Mouse (Mus musculus) limb, embryonic 13.5 days (tissue): ENCODE measurements around the gene Zfp941. TPM values are rescaled to one million over a fixed set of nuclear protein-coding genes. Genes with fewer than 3 reads are reported as not detected.

ENCODE experiments used
- ATAC-seq: fragments of 200-750 bp; cut with Nextera tagmentation; 2 replicates; pipeline ENCODE4 v1.8.0; 2017; ENCODE audit warnings: low read depth, moderate number of reproducible peaks, moderate TSS enrichment; ENCODE audit not compliant: low FRiP score
- H3K27ac ChIP-seq: fragments of 300-500 bp; sonication (generic); 2 replicates; pipeline ENCODE4 v1.5.1; 2015; ENCODE audit warnings: inconsistent platforms, mild to moderate bottlenecking, moderate library complexity
- H3K27me3 ChIP-seq: fragments of 300-500 bp; sonication (generic); 2 replicates; pipeline ENCODE4 v1.6.1; 2015; ENCODE audit warnings: mild to moderate bottlenecking, inconsistent platforms
- H3K36me3 ChIP-seq: fragments of 300-500 bp; sonication (generic); 2 replicates; pipeline ENCODE4 v1.6.1; 2015; ENCODE audit warnings: inconsistent platforms, mild to moderate bottlenecking, moderate library complexity
- H3K4me1 ChIP-seq: fragments of 300-500 bp; sonication (generic); 2 replicates; pipeline ENCODE4 v1.6.1; 2015; ENCODE audit warnings: inconsistent platforms
- H3K4me2 ChIP-seq: fragments of 300-500 bp; sonication (generic); replicated peaks from 2 replicates; pipeline ENCODE4 v1.6.1; 2015; ENCODE audit warnings: inconsistent platforms, mild to moderate bottlenecking, moderate library complexity
- H3K4me3 ChIP-seq: fragments of 300-500 bp; sonication (generic); 2 replicates; pipeline ENCODE4 v1.5.1; 2015; ENCODE audit warnings: moderate library complexity, mild to moderate bottlenecking, inconsistent platforms
- H3K9ac ChIP-seq: fragments of 300-500 bp; sonication (generic); 2 replicates; pipeline ENCODE4 v1.6.1; 2015; ENCODE audit warnings: mild to moderate bottlenecking, inconsistent platforms
- H3K9me3 ChIP-seq: fragments of 300-500 bp; sonication (generic); 2 replicates; pipeline ENCODE4 v1.6.1; 2016; ENCODE audit warnings: inconsistent platforms
- WGBS: fragments of 180-500 bp; shearing (Covaris S2); methylation state at CpG from one replicate; pipeline ENCODE4 v1.1.7; 2015; 5-methylcytosine and 5-hydroxymethylcytosine counted together
- polyA plus RNA-seq: library from polyadenylated mRNA; unstranded; fragments of >200 nt; fragmentation: Nextera tagmentation; extraction: Ambion mirVana; gene quantifications from 2 replicates; pipeline ENCODE4 v1.2.1, GENCODE M21; 2015

Zfp941 gene
- 2.7 and 3.0 TPM in 2 replicates for polyA plus RNA-seq

DNA sequence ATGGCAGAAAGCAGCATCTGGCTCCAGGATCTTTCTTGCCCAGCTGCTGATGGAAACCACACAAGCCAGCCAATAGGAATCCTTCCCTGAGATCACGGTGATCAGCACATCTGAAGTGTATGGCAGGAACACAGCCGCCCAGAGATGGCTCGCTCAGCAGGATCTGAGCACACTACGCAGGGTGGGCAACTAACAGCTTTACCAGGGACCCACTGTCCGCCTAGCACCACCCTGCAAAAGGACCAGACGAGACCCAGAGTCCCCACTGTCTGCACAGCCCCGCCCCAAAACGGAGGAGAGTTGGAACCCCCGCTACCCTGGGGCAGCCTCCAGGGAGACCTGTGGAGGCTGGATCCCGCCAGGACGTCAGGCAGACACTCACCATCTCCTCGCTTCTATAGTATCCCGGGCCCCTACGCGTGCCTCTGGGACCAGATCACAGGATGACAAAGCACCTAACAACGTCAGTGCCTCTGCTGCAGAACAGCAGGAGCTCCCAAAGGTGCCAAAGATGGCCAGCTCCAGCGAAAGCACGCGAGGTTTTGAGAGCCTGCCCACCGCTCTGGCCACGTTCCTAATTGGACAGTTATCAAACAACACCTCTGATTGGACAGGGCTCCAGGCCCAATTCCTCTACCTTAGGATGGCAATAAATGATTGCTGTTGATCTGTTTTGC is at the start of gene Zfp941:
Gene Zfp941 (minus strand): TSS at position 526 of the 677 bp plus-strand sequence.
- Histone ChIP-seq H3K9ac (peak within 1 kb of the TSS; percentile 58), H3K9me3 (no peaks in the 10 kb centered on the region), H3K27ac (no peak within 1 kb of the TSS), H3K4me1 (peaks cover 3% of the 10 kb centered on the region; the same call in 1 of the 2 replicates), H3K4me3 (peak within 1 kb of the TSS; percentile 57), H3K27me3 (no peaks in the 10 kb centered on the region), H3K4me2 (peak within 1 kb of the TSS; percentile 80), H3K36me3 (no peaks in the 10 kb centered on the region)
- 2% methylated on average over 21 of the region's 21 CpGs for WGBS
- peak; percentile 76 for ATAC-seq

DNA sequence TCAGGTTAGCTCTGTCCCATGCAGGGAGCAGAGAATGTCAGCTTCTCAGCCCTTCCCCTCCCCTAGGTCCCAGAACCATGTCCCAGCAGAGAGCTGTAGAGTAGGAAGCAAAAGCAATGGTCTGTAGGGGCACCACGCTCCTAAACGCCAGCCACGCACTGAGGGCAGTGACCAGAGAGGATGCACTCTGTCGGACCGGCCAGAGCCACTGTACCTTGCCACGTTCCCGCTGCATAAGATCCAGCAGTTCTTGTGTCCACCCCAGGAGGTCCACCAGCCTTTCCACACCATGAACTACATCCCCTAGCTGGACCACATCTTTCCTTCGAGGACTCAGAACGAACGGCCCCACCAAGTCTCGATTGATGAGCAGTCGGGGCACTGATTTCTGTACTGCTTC is 42.8 kb upstream of the Zfp941 start:
- Histone ChIP-seq H3K4me1 (no peaks in the 10 kb centered on the region), H3K9me3 (no peaks in the 10 kb centered on the region), H3K9ac (no peak overlapping the region), H3K4me2 (no peak overlapping the region), H3K36me3 (peaks cover 77% of the 10 kb centered on the region), H3K4me3 (no peak overlapping the region), H3K27ac (no peak overlapping the region), H3K27me3 (no peaks in the 10 kb centered on the region)
- 91% methylated on average over 12 of the region's 12 CpGs for WGBS
- ATAC-seq, result no peak

DNA sequence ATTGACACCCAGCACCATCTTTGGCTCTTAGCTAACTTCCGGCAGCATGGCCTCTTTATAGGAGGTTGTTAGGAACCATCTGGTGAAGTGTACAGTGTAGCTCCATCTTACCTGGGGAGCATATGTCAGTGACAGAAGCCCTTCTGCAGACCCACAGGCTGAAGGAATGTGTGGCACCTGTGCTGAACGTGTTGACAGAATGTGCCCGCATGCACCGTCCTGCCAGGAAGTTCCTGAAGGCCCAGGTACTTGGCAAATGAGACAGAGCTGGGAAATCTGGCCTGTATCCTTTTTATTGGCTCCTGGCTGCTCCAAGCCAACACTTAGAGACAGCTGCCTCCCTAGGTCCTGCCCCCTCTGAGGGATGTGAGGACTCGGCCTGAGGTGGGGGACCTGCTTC is 38.8 kb upstream of the Zfp941 start:
- peaks cover 68% of the 10 kb centered on the region for H3K36me3 ChIP-seq
- no peak overlapping the region for H3K27ac ChIP-seq
- no peaks in the 10 kb centered on the region for H3K9me3 ChIP-seq
- no peak overlapping the region for H3K9ac ChIP-seq
- H3K27me3 ChIP-seq, result no peaks in the 10 kb centered on the region
- H3K4me2 ChIP-seq, result no peak overlapping the region
- no peak for ATAC-seq
- 86% methylated on average over 5 of the region's 5 CpGs for WGBS
- no peak overlapping the region for H3K4me3 ChIP-seq
- peaks cover 16% of the 10 kb centered on the region for H3K4me1 ChIP-seq

DNA sequence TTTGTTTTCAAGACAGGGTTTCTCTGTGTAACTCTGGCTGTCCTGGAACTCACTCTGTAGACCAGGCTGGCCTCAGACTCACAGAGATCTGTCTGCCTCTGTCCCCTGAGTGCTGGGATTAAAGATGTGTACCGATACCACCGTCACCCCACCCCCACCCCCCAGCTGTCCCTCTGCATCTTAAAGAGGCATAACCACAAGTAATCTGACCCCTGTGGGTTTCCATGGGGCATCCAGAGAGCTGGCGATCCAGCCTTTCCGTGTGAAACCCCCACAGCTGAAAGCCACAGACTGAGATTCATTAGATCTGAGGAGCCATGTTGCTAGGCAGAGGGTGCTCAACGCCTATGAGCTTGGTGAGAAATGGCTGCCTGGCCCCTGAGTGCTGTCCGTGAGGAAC is 38.0 kb upstream of the Zfp941 start:
- Histone ChIP-seq H3K9me3 (no peaks in the 10 kb centered on the region), H3K4me2 (no peak overlapping the region), H3K4me3 (no peak overlapping the region), H3K27ac (no peak overlapping the region), H3K4me1 (peaks cover 22% of the 10 kb centered on the region), H3K27me3 (no peaks in the 10 kb centered on the region), H3K36me3 (peaks cover 64% of the 10 kb centered on the region), H3K9ac (no peak overlapping the region)
- ATAC-seq, result no peak
- 74% methylated on average over 6 of the region's 6 CpGs for WGBS

DNA sequence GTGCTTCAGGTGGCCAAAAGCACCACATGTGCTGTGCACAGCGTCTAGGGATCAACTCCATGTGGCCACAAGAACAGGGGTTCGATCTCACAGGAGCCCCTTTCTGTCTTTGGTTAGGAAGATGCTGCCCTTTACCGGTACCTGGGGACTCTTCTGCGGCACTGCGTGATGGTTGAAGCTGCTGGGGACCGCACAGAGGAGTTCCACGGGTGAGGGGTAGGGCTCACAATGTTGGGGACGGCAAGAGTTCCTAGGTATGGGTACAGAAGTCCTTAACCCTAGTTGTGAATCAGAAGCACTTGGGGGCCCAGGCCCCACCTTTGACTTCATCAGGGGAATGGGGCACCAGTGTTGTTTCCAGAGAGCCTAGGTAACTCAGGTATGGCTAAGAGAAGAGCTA is 36.8 kb upstream of the Zfp941 start:
- H3K27me3 ChIP-seq, result no peaks in the 10 kb centered on the region
- no peak for ATAC-seq
- peaks cover 28% of the 10 kb centered on the region for H3K4me1 ChIP-seq
- peak overlapping the region; percentile 87 for H3K9ac ChIP-seq
- H3K4me3 ChIP-seq, result peak overlapping the region; percentile 88
- WGBS, result 93% methylated on average over 8 of the region's 8 CpGs
- peaks cover 63% of the 10 kb centered on the region for H3K36me3 ChIP-seq
- peak overlapping the region; percentile 100 for H3K4me2 ChIP-seq
- no peak overlapping the region for H3K27ac ChIP-seq
- no peaks in the 10 kb centered on the region for H3K9me3 ChIP-seq

DNA sequence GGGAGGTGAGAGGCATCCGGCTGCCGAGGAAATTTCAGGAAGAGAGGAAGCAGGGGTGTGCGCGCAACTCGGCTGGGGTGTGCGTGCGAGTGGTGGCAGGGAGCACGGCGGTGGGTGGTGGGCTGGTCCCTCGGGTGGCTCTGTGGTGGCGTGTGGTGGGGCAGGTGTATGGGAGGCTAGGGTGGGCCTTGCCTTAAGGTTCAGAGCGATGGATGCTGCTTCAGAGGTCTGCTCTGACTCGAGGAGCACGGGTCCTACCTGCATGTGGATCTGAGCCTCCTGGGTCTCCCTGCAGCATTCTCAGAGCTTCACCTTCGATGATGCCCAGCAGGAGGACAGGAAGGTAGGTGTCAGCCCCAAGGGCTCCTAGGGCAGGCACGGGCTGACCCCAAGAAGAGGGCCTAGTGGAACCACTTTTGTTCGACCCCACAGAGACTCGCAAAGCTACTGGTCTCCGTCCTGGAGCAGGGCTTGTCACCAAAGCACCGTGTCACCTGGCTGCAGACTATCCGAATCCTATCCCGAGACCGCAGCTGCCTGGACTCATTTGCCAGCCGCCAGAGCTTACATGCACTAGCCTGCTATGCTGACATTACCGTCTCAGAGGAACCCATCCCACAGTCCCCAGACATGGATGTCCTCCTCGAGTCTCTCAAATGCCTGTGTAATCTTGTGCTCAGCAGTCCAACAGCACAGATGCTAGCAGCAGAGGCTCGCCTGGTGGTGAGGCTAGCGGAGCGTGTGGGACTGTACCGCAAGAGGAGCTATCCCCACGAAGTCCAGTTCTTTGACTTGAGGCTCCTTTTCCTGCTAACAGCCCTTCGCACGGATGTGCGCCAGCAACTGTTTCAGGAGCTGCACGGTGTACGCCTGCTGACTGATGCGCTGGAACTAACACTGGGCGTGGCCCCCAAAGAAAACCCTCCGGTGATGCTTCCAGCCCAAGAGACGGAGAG is 35.9 kb upstream of the Zfp941 start, which contains the start of gene Bet1l:
Gene Bet1l (minus strand): TSS at position 28 of the 956 bp plus-strand sequence.
- Histone ChIP-seq H3K36me3 (peaks cover 63% of the 10 kb centered on the region), H3K27ac (peak within 1 kb of the TSS; percentile 83), H3K4me3 (peak within 1 kb of the TSS; percentile 88), H3K4me1 (peaks cover 28% of the 10 kb centered on the region), H3K27me3 (no peaks in the 10 kb centered on the region), H3K4me2 (peak within 1 kb of the TSS; percentile 100), H3K9me3 (no peaks in the 10 kb centered on the region), H3K9ac (peak within 1 kb of the TSS; percentile 87)
- peak; percentile 41 for ATAC-seq
- WGBS, result 38% methylated on average over 40 of the region's 40 CpGs

DNA sequence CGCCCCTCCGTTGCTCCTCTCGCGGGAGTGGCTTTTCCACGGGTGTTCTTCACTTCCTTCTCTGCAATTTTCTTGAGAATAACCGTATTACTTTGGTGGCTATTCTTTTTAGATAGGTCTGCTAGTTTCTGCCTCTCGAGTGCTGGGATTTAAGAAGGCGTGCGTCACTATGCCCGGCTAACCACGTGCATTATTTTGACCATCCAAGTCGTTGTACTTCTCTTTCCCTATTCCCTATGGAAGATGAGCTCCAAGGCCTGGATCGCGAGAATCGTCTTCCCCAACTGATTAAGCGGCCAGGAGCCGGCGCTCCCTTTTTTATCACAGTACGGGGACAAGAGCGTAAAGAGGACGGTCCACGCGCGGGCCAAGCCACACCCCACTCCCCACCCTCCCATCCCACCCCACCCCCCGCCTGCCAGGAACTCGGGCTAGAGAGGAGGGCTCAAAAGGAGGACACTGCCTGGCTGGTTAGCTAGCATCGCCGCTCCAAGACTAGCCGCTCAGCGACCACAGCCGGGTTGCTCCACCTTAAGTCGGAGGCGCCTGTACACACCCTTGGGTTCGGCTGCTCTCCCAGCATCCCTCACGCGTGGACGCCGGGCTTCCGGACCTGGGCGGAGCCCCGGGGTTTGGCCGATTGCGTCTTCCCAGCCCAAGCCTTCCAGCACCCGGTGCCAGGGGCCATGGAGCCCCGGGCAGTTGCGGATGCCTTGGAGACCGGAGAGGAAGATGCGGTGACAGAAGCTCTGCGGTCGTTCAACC is 35.0 kb upstream of the Zfp941 start, which contains the start of gene Ric8a:
Gene Ric8a (plus strand): TSS at position 173 of the 765 bp plus-strand sequence.
- Histone ChIP-seq H3K4me2 (peak within 1 kb of the TSS; percentile 100), H3K4me1 (peaks cover 28% of the 10 kb centered on the region), H3K9ac (peak within 1 kb of the TSS; percentile 87), H3K27ac (peak within 1 kb of the TSS; percentile 83), H3K9me3 (no peaks in the 10 kb centered on the region), H3K27me3 (no peaks in the 10 kb centered on the region), H3K36me3 (peaks cover 63% of the 10 kb centered on the region), H3K4me3 (peak within 1 kb of the TSS; percentile 88)
- under 1% methylated on average over 50 of the region's 50 CpGs for WGBS
- ATAC-seq, result peak; percentile 80

DNA sequence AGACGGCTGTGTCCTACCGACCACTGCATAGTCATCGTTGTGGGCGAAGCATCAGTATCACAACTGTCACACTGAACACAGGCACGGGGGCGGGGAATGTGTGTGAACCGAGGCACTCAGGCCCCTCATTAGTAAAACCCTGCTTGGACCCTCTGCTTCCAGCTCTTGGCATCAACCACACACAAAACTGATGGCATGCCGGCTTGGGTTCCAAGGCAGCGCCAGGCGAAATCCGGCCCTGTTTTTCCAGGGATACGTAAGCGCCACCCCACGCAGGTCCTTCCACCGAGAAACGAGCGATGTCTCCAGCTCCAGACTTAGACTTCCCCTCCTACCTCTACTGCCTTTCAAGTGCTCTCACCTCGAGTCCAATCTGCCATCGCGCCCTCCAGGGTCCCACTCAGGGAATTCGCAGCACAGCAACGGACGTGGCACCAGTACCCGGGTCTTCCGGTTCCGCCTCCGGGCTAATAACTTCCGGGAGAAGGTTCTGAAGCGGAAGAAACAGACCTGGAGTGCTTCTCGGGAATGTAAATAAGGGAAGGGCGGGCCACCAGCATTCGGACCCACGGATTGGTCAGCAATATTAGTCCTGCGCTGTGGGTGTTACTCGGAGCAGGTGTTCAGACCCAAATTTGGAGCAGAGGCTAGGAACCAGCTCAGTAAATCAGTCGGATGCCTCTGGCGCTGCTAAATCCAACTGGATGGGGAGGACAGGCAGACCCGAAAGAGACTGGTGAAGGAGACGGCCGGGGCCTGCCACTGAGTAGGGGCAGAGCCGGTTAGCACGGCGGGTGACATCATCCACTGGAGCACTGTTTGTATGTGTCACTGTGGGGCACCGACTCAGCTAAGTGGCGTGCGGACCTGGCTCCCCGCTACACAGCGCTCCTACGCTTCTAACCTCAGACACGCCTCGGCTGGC is 34.1 kb upstream of the Zfp941 start, which contains the start of gene Gm45785:
Gene Gm45785 (minus strand): TSS at position 472 of the 925 bp plus-strand sequence.
- peak; percentile 77 for ATAC-seq
- H3K27ac ChIP-seq, result peak within 1 kb of the TSS; percentile 83
- H3K27me3 ChIP-seq, result no peaks in the 10 kb centered on the region
- H3K36me3 ChIP-seq, result peaks cover 62% of the 10 kb centered on the region
- peak within 1 kb of the TSS; percentile 100 for H3K4me2 ChIP-seq
- H3K4me3 ChIP-seq, result peak within 1 kb of the TSS; percentile 88
- H3K9me3 ChIP-seq, result no peaks in the 10 kb centered on the region
- peak within 1 kb of the TSS; percentile 87 for H3K9ac ChIP-seq
- peaks cover 28% of the 10 kb centered on the region for H3K4me1 ChIP-seq
- WGBS, result 1% methylated on average over 51 of the region's 51 CpGs

DNA sequence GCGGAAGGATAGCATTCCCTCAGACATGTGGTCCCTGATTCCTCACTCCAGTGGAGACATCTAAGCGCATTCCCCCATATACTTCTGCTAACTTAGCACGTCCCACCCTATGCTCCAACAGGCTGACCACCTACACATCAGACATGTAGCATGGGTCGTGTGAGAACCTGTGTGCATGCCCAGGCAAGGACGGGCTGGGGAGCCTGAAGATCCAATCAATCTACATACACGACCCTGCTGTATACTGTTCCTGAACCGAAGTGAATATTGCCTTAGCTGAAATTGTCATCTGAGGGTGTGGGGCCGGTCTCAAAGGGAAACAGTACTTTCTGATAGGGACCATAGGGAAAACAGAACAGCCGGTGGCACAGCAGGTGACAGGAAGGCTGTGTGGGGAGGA is 33.2 kb upstream of the Zfp941 start:
- Histone ChIP-seq H3K4me3 (peak overlapping the region; percentile 88), H3K4me1 (peaks cover 28% of the 10 kb centered on the region), H3K9me3 (no peaks in the 10 kb centered on the region), H3K4me2 (peak overlapping the region; percentile 100), H3K27ac (0 out of 2 replicates have a peak overlapping the region, but pooled peaks have one; percentile 83), H3K27me3 (no peaks in the 10 kb centered on the region), H3K36me3 (peaks cover 54% of the 10 kb centered on the region), H3K9ac (peak overlapping the region; percentile 87)
- 69% methylated on average over 9 of the region's 9 CpGs for WGBS
- ATAC-seq, result no peak

DNA sequence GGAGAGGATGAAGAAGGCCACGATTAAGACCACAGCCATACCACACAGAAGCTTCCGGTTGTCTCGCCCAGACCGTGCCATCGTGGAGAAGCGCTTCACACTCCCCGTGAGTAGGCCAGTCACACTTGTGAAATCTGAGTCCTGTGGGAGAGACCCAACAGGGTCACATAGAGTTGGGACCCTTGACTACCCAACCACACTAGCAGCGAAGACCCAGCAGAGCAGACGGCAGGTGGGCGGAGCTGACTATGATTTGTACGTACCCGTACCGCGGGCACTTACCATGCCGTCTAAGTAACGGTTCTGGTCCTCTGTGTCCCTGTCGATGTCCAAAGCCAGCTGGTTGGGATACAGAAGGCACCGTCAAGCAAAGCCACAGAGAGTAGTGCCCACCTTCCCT is 32.5 kb upstream of the Zfp941 start:
- peaks cover 47% of the 10 kb centered on the region for H3K36me3 ChIP-seq
- 93% methylated on average over 18 of the region's 18 CpGs for WGBS

More for the DNA sequence above, 32.5 kb upstream of the Zfp941 start:
- H3K9ac ChIP-seq, result no peak overlapping the region
- H3K4me2 ChIP-seq, result peak overlapping the region; percentile 100
- H3K27ac ChIP-seq, result no peak overlapping the region
- no peaks in the 10 kb centered on the region for H3K27me3 ChIP-seq
- H3K4me1 ChIP-seq, result peaks cover 28% of the 10 kb centered on the region
- H3K4me3 ChIP-seq, result peak overlapping the region; percentile 88; the same call in 1 of the 2 replicates
- no peak for ATAC-seq
- no peaks in the 10 kb centered on the region for H3K9me3 ChIP-seq
